Mouse (Mus musculus) ES-E14 (cell line): ENCODE measurements at regions not wholly inside any gene's neighbourhood (a gene's known extent, or its start where the extent isn't known, plus 50 kb on each side); places are given as distances from the start of the nearest gene placed in this dataset.

ENCODE experiments used
- DNase-seq: peaks from one replicate; pipeline ENCODE4 v3.0.0-alpha.2; 2013; ENCODE audit warnings: low read depth, low spot score
- H3K27ac ChIP-seq: 2 replicates; pipeline ENCODE4 v1.5.1; 2012; ENCODE audit warnings: low read depth, mild to moderate bottlenecking, low read length, moderate library complexity, mixed read lengths; ENCODE audit not compliant: poor library complexity, insufficient read depth, severe bottlenecking
- H3K36me3 ChIP-seq: 2 replicates; pipeline ENCODE4 v1.6.1; 2012; ENCODE audit warnings: mild to moderate bottlenecking, low read length, moderate library complexity, mixed read lengths; ENCODE audit not compliant: control insufficient read depth, poor library complexity, insufficient read depth, severe bottlenecking
- H3K4me1 ChIP-seq, 2 experiments: fragments of 150-350 bp in 1 of 2; sonication (generic) in 1 of 2; 2 replicates each; pipeline ENCODE4 v1.6.1; 2012; ENCODE audit warnings: low read length in 2 of 2, mild to moderate bottlenecking in 1 of 2, mixed read lengths in 1 of 2; ENCODE audit not compliant: control insufficient read depth in 2 of 2, insufficient read depth in 2 of 2, poor library complexity in 1 of 2
- H3K4me3 ChIP-seq, 2 experiments: fragments of 150-350 bp in 1 of 2; sonication (generic) in 1 of 2; 2 replicates each; pipeline ENCODE4 v1.5.1; 2012; ENCODE audit warnings: low read length in 2 of 2, low read depth in 1 of 2, mild to moderate bottlenecking in 1 of 2, mixed read lengths in 1 of 2; ENCODE audit not compliant: insufficient read depth in 1 of 2, poor library complexity in 1 of 2, severe bottlenecking in 1 of 2
- H3K9ac ChIP-seq: 2 replicates; pipeline ENCODE4 v1.6.1; 2012; ENCODE audit warnings: low read depth, mild to moderate bottlenecking, low read length, mixed read lengths; ENCODE audit not compliant: poor library complexity, insufficient read depth, severe bottlenecking
- H3K9me3 ChIP-seq: fragments of 150-350 bp; sonication (generic); 2 replicates; pipeline ENCODE4 v1.6.1; 2012; ENCODE audit warnings: low read depth, mild to moderate bottlenecking, low read length; ENCODE audit not compliant: control insufficient read depth, insufficient read depth
- CHD2 ChIP-seq: IDR thresholded peaks from 2 replicates; pipeline ENCODE4 v1.6.1; 2014; ENCODE audit warnings: mild to moderate bottlenecking, low read depth, low read length, inconsistent platforms
- HCFC1 ChIP-seq: IDR thresholded peaks from 2 replicates; pipeline ENCODE4 v1.6.1; 2012; ENCODE audit warnings: low read length, inconsistent platforms, borderline replicate concordance; ENCODE audit not compliant: insufficient read depth
- MAFK ChIP-seq: IDR thresholded peaks from 2 replicates; pipeline ENCODE4 v1.6.1; 2014; ENCODE audit warnings: mild to moderate bottlenecking, low read depth, low read length, inconsistent platforms; ENCODE audit not compliant: insufficient read depth
- ZC3H11A ChIP-seq: IDR thresholded peaks from 2 replicates; pipeline ENCODE4 v1.6.1; 2012; ENCODE audit warnings: low read depth, mild to moderate bottlenecking, inconsistent platforms, low read length, borderline replicate concordance
- ZNF384 ChIP-seq: IDR thresholded peaks from 2 replicates; pipeline ENCODE4 v1.6.1; 2012; ENCODE audit warnings: low read depth, low read length, inconsistent platforms
- in situ Hi-C, 2 experiments: fragments of 600-800 bp; cut with MboI; formaldehyde crosslinking; loops; one replicate each; pipeline ENCODE4 v1.15.1; 2025; ENCODE audit warnings: low sequenced_read_pairs in 2 of 2, inconsistent platforms in 1 of 2; ENCODE audit not compliant: unreplicated experiment in 2 of 2

GRCm38 (mm10) chr7:135810971-135811370, 94.8 kb upstream of the Mki67 start:
- DNase-seq: no peak
- in situ Hi-C loops: no loop called here
- Histone ChIP-seq H3K4me1 (no peaks in the 10 kb centered on the region), H3K36me3 (no peaks in the 10 kb centered on the region), H3K9ac (no peak overlapping the region), H3K4me3 (no peak overlapping the region), H3K27ac (no peak overlapping the region), H3K9me3 (no peaks in the 10 kb centered on the region)
- TF ChIP-seq CHD2 (no peak), MAFK (no peak), HCFC1 (no peak), ZC3H11A (no peak), ZNF384 (no peak)

DNA sequence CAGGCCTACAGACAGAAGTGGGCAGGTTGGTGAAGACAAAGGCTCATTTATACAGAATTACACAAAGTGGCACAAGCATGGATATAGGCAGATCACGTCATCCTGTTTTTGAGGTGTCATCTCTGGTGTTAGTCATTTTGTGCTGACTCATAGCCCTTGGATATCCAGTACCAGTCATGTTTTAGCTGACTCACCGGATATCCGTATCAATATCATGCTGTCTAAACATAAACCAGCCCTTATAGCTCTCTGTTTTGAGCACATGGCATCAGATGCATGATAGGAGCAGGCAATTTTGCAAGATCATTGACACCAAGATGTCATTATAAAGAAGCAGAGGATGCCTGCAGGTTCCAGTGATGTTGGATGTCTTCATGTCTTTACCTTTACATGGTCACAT, 97.5 kb upstream of the Mki67 start:
- Histone ChIP-seq H3K4me3 (no peak overlapping the region), H3K27ac (no peak overlapping the region), H3K36me3 (no peaks in the 10 kb centered on the region), H3K9me3 (no peaks in the 10 kb centered on the region), H3K4me1 (no peaks in the 10 kb centered on the region), H3K9ac (no peak overlapping the region)
- in situ Hi-C loops: no loop called here
- DNase-seq: no peak
- no peak for TF ChIP-seq ZC3H11A
- peak; percentile 30; the same call in 1 of the 2 replicates for TF ChIP-seq MAFK

DNA sequence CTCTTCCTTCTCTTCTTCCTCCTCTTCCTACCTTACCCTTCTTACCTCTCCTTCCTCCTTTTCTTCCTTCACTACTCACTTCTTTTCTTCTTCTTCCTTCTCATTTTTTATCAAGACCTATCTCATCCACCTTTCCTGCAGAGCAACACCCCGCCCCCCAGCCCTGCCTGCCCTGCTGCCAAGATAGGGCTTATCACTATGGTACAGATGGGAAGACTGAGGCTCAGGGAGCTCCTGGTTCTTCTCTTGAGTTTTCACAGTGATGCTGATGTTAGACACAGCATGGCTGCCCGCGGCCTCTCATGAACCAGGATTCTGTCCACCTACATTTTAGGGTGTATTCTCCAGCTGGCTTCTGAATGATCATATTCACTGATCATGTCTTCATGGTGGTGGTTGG, 100.0 kb upstream of the Mki67 start:
- no peaks in the 10 kb centered on the region for H3K4me1 ChIP-seq
- no peak for DNase-seq
- no peaks in the 10 kb centered on the region for H3K36me3 ChIP-seq
- in situ Hi-C loops: no loop called here
- no peak overlapping the region for H3K4me3 ChIP-seq
- TF ChIP-seq ZNF384 (no peak), MAFK (no peak), CHD2 (no peak), ZC3H11A (no peak), HCFC1 (no peak)
- no peaks in the 10 kb centered on the region for H3K9me3 ChIP-seq
- no peak overlapping the region for H3K9ac ChIP-seq
- no peak overlapping the region for H3K27ac ChIP-seq

- Histone ChIP-seq H3K9me3 (no peaks in the 10 kb centered on the region), H3K4me1 (no peaks in the 10 kb centered on the region), H3K27ac (no peak overlapping the region), H3K36me3 (no peaks in the 10 kb centered on the region), H3K4me3 (no peak overlapping the region), H3K9ac (no peak overlapping the region)
- TF ChIP-seq ZNF384 (no peak), ZC3H11A (no peak), MAFK (no peak), HCFC1 (no peak), CHD2 (no peak)
- in situ Hi-C loops: no loop called here
- DNase-seq: no peak
Observed at GRCm38 (mm10) chr7:135817868-135818267, 101.7 kb upstream of the Mki67 start.

GRCm38 (mm10) chr7:135818298-135818697, 102.1 kb upstream of the Mki67 start:
- Histone ChIP-seq H3K4me3 (no peak overlapping the region), H3K4me1 (no peaks in the 10 kb centered on the region), H3K36me3 (no peaks in the 10 kb centered on the region), H3K27ac (no peak overlapping the region), H3K9me3 (no peaks in the 10 kb centered on the region), H3K9ac (no peak overlapping the region)
- DNase-seq: no peak
- TF ChIP-seq ZC3H11A (no peak), HCFC1 (no peak), MAFK (no peak), CHD2 (no peak), ZNF384 (no peak)
- in situ Hi-C loops: no loop called here
